Mouse (Mus musculus): ENCODE measurements around the gene Prr22.

DNA sequence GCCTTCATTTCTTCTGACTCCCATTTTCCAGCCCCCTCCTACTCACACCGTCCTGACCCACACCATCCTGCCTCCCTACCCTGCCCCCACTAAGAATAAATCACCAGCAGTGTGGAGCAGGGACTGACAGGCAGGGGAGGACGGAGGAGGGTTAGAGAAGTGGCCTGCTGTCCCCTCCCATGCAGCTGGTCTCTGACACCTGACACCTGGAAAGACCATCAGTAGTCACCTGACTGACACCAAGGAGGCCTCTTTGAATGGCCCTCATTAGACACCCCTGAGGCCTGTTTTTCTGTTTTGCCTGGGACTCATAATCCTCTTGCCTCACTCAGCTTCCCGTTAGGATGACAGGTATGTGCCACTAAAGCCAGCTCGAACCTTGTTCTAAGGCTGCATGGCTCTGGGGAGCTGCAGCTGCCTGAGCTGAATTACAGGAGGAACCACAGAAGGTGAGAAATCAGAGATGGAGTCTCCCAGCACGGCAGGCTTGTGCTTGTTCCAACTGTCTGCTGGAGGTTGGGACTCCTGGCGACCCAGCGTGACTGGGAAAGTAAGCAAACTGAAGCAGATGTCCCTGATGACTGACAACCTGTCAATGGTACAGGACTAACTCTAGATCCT, 42.9 kb upstream of the Prr22 start:
- TF ChIP-seq CTCF (conservative IDR thresholded peaks at IDR 0.05; ENCODE audit: insufficient read depth, insufficient read length, low read depth, low read length) (no peak), POLR2A (IDR thresholded peaks at IDR 0.05; ENCODE audit: low read depth, low read length) (no peak)

Measured in kidney, adult 2 months (tissue).